Mouse (Mus musculus) kidney, embryonic 15.5 days (tissue): ENCODE data around the gene Etv1. TPM values are rescaled to one million over a fixed set of nuclear protein-coding genes. Genes with fewer than 3 reads are reported as not detected.
A peak's percentile ranks its signal among the peaks of the same experiment; 100 is the strongest.
"Not testable (repeated sequence)": the region's sequence is repeated elsewhere in the genome, so short reads cannot be mapped to it uniquely, and the experiment has no call there.

Experiments used
- ATAC-seq: fragments of 200-750 bp; cut with Nextera tagmentation; replicated peaks from 2 replicates; pipeline ENCODE4 v1.8.0; 2017; ENCODE audit warnings: moderate TSS enrichment; ENCODE audit not compliant: low FRiP score
- H3K27ac ChIP-seq: fragments of 300-500 bp; sonication (generic); 2 replicates; pipeline ENCODE4 v1.5.1; 2015; ENCODE audit warnings: mild to moderate bottlenecking, inconsistent platforms
- H3K27me3 ChIP-seq: fragments of 300-500 bp; sonication (generic); 2 replicates; pipeline ENCODE4 v1.6.1; 2015; ENCODE audit warnings: inconsistent platforms
- H3K36me3 ChIP-seq: fragments of 300-500 bp; sonication (generic); 2 replicates; pipeline ENCODE4 v1.6.1; 2015; ENCODE audit warnings: inconsistent platforms
- H3K4me1 ChIP-seq: fragments of 300-500 bp; sonication (generic); 2 replicates; pipeline ENCODE4 v1.6.1; 2015; ENCODE audit warnings: inconsistent platforms
- H3K4me2 ChIP-seq: fragments of 300-500 bp; sonication (generic); 2 replicates; pipeline ENCODE4 v1.6.1; 2015; ENCODE audit warnings: moderate library complexity, mild to moderate bottlenecking, inconsistent platforms
- H3K4me3 ChIP-seq: fragments of 300-500 bp; sonication (generic); replicated peaks from 2 replicates; pipeline ENCODE4 v1.5.1; 2015; ENCODE audit warnings: mild to moderate bottlenecking, inconsistent platforms
- H3K9ac ChIP-seq: fragments of 300-500 bp; sonication (generic); 2 replicates; pipeline ENCODE4 v1.6.1; 2015; ENCODE audit warnings: mild to moderate bottlenecking, inconsistent platforms
- H3K9me3 ChIP-seq: fragments of 300-500 bp; sonication (generic); replicated peaks from 2 replicates; pipeline ENCODE4 v1.6.1; 2016; ENCODE audit warnings: inconsistent platforms
- WGBS: fragments of 180-500 bp; shearing (Covaris S2); methylation state at CpG from one replicate; pipeline ENCODE4 v1.1.7; 2015; ENCODE audit warnings: mixed read lengths; 5-methylcytosine and 5-hydroxymethylcytosine counted together
- polyA plus RNA-seq: library from polyadenylated mRNA; unstranded; fragments of >200 nt; fragmentation: Nextera tagmentation; extraction: Ambion mirVana; gene quantifications from 2 replicates; pipeline ENCODE4 v1.2.1, GENCODE M21; 2015

The Etv1 gene
- polyA plus RNA-seq, 1 experiment from 2014 or later, result 17.3 TPM

DNA sequence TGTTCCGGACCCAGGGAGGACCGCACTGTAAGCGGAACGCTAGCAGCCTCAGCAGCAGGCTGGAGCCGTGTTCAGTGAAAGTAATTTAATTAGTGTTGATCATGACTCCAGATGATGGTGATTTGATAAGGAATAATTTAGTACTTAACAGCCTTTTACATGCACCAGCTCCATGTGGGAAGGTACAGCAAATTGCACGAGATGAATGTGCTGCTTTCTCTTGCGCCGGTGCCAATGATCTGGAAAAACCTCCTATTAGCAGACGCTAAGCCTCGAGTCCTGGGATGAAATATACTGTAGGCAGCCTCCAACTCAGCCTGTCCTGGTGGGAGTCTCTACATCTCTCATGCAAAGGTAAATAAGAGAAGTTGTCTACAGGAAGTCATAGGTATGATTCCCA lies 45.2 kb downstream of the Etv1 start:
- ATAC-seq, result no peak
- Histone ChIP-seq H3K4me1 (no peaks in the 10 kb centered on the region), H3K9me3 (no peaks in the 10 kb centered on the region), H3K4me2 (no peak overlapping the region), H3K27ac (no peak overlapping the region), H3K27me3 (no peaks in the 10 kb centered on the region), H3K4me3 (no peak overlapping the region), H3K9ac (no peak overlapping the region), H3K36me3 (no peaks in the 10 kb centered on the region)
- WGBS, result 83% methylated on average over 10 of the region's 10 CpGs

DNA sequence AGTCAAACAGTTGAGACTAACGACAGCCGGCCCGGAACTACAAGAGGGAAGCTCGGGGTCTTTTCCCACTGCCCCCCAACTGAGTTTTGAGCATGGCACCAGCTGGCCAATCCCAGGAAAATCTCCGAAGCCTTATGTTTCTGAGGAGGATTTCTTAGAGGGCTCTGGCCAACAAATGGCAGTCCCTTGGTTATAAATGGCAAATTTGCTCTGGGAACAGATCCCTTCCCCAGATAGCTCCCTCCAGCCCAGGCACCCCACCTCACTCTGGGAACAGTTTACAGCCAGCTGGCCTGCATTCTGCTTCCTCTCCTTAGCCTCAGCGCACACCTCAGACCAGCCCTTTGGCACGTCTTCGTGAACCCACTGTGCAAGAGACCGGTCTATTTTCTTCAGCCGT lies 53.8 kb downstream of the Etv1 start:
- H3K9ac ChIP-seq, result no peak overlapping the region
- no peaks in the 10 kb centered on the region for H3K36me3 ChIP-seq
- H3K27ac ChIP-seq, result no peak overlapping the region
- no peak overlapping the region for H3K4me3 ChIP-seq
- H3K27me3 ChIP-seq, result no peaks in the 10 kb centered on the region
- WGBS, result 81% methylated on average over 10 of the region's 10 CpGs
- H3K4me2 ChIP-seq, result no peak overlapping the region
- no peaks in the 10 kb centered on the region for H3K9me3 ChIP-seq
- no peaks in the 10 kb centered on the region for H3K4me1 ChIP-seq
- no peak for ATAC-seq

DNA sequence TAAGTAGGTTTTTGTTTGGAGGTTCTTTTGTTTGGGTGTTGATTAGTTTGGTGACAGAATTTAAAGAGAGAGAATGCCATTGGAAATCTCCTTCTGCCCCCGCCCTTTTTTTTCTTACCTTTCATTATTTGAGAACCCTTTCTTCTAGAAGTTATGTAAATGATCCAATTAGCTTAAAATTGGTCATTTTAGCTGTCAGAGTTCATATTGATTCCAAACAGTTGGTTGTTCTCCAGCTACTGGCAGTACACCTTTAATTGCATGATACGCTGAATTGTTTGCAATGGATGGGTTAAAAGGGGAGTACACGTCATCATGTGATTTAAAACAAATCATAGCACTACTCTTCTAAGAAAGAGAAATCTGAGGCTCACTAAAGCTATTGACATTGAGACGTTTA lies 55.4 kb downstream of the Etv1 start:
- Histone ChIP-seq H3K4me1 (no peaks in the 10 kb centered on the region), H3K4me3 (no peak overlapping the region), H3K36me3 (no peaks in the 10 kb centered on the region), H3K9me3 (no peaks in the 10 kb centered on the region), H3K27me3 (no peaks in the 10 kb centered on the region), H3K27ac (no peak overlapping the region), H3K4me2 (no peak overlapping the region), H3K9ac (no peak overlapping the region)
- no peak for ATAC-seq
- whole genome bisulfite sequencing, result 80% methylated on average over 4 of the region's 4 CpGs

DNA sequence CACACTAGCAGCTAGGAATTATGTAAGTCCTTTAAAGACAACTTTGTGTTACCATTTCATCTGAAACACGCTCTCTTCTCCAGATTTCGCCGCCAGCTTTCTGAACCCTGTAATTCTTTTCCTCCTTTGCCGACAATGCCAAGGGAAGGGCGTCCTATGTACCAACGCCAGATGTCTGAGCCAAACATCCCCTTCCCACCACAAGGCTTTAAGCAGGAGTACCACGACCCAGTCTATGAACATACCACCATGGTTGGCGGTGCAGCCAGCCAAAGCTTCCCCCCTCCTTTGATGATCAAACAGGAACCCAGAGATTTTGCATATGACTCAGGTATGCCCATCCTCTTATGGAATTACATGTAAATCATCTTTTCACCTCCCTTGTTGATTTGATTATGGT lies 55.8 kb downstream of the Etv1 start:
- not testable (repeated sequence) for H3K4me2 ChIP-seq, H3K4me3 ChIP-seq, H3K27ac ChIP-seq, H3K9me3 ChIP-seq, H3K9ac ChIP-seq, H3K36me3 ChIP-seq, H3K27me3 ChIP-seq, ATAC-seq, H3K4me1 ChIP-seq
- 92% methylated on average over 6 of the region's 8 CpGs for WGBS

DNA sequence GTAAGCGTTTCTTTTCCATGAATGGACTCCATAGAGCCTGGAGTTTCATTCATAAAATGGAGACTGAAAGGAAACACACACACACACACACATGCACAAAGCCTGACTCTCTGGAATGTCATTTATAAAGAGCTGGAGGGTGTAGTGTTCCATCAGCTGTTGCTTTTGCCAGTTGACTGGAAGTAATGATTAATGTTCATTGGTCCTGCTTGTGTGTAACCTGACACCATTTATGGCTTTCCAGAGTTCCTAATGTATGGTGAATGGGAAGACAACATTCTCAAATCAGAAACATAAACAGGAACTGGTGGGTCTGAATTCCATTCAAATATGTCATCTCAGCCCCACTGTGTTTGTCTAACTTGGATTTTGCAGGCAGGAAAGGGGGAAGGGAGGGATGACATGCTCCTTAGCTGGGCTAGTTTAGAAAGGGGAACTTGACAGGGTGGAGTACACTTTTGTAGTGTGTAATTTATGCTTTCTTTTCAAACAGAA lies 64.7 kb downstream of the Etv1 start:
- Histone ChIP-seq H3K9ac (no peak overlapping the region), H3K27ac (peak overlapping the region; percentile 41; the same call in 1 of the 2 replicates), H3K9me3 (no peaks in the 10 kb centered on the region), H3K4me2 (no peak overlapping the region), H3K4me3 (no peak overlapping the region), H3K27me3 (no peaks in the 10 kb centered on the region), H3K36me3 (no peaks in the 10 kb centered on the region), H3K4me1 (peaks cover 9% of the 10 kb centered on the region; the same call in 1 of the 2 replicates)
- WGBS, result 14% methylated on average over 1 of the region's 1 CpGs
- peak; percentile 99 for ATAC-seq

DNA sequence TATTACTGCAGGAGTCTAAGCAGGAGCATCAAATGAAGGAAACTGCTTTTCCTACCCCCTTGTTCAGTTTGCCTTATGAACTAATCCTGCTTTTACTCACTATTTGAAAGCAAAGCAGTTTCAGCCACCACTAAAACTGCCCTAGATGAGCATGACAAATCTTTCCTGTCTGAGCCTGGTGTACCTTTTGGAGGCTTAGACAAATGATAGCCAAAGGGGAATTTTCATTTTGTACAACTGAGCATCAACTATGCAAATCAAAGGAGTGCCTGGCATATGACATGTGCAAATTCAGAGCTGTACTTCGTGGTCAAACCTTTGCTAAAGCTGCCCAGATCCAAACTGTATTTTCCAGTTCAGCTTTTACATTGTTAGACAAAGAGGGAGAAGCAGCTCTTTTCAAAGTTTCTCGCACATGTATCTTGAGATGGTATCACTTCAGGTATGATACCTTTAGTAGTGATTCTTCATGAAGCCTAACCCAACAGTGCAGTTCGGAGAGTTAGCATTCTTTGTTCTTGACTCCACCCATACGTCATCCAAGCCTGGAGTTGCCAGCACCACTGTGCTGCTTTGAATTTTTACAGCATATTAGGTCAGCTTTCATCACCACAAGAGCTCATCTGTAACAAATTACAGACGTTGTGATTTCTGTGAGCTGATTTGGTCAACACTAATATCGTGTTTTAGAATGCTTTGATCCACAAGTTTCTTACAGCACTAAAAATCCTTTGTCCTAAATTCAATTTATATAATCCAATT lies 68.5 kb downstream of the Etv1 start:
- ATAC-seq, result no peak
- Histone ChIP-seq H3K9me3 (no peaks in the 10 kb centered on the region), H3K36me3 (no peaks in the 10 kb centered on the region), H3K27ac (no peak overlapping the region), H3K27me3 (no peaks in the 10 kb centered on the region), H3K4me3 (no peak overlapping the region), H3K4me1 (peaks cover 12% of the 10 kb centered on the region), H3K9ac (no peak overlapping the region), H3K4me2 (no peak overlapping the region)
- WGBS, result 80% methylated on average over 6 of the region's 6 CpGs

DNA sequence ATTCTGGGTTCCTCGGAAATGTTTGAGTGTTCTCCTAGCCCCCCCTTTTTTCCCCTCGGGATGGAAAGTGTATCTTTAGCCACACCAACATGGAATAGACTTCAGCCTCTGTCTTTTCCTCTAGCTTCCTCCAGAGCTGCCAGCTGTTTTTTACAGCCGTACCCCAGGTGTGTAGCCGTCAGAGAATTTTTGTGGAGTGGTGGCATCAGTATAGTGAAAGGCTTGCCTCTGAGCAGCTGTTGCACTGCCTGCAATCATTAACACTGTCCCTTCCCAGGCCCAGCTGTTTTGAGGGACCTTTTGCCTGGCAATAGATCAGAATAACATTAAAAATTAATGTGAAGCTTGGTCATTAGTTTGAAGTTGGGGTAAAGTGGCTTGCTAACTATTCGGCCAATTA lies 70.8 kb downstream of the Etv1 start:
- 58% methylated on average over 5 of the region's 5 CpGs for WGBS
- Histone ChIP-seq H3K9me3 (no peaks in the 10 kb centered on the region), H3K36me3 (no peaks in the 10 kb centered on the region), H3K4me1 (peaks cover 3% of the 10 kb centered on the region), H3K9ac (no peak overlapping the region), H3K4me2 (no peak overlapping the region), H3K27ac (no peak overlapping the region), H3K4me3 (no peak overlapping the region), H3K27me3 (no peaks in the 10 kb centered on the region)
- no peak for ATAC-seq

DNA sequence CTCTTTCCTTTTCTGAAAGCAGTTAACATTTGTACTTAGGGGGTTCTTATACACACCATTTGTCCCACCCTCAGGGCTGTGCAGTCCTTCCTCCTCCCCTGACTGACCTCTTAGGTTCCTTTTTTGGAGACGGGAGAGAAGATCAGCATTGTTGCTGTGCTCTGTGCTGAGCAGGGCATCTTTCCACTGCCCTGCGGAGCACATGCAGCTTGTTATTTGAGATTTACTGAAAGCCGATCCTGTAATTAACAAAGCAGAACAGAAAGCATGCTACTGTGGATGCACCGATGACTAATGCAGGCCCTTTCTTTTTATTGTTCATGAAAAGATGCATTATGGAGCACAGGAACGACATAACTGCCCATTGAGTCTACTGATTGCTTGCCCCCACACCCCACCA lies 75.1 kb downstream of the Etv1 start:
- no peak overlapping the region for H3K27ac ChIP-seq
- no peaks in the 10 kb centered on the region for H3K36me3 ChIP-seq
- H3K27me3 ChIP-seq, result no peaks in the 10 kb centered on the region
- no peak overlapping the region for H3K4me3 ChIP-seq
- peaks cover 3% of the 10 kb centered on the region for H3K4me1 ChIP-seq
- WGBS, result 29% methylated on average over 5 of the region's 5 CpGs
- no peak overlapping the region for H3K4me2 ChIP-seq
- no peak overlapping the region for H3K9ac ChIP-seq
- peak; percentile 74 for ATAC-seq
- no peaks in the 10 kb centered on the region for H3K9me3 ChIP-seq

DNA sequence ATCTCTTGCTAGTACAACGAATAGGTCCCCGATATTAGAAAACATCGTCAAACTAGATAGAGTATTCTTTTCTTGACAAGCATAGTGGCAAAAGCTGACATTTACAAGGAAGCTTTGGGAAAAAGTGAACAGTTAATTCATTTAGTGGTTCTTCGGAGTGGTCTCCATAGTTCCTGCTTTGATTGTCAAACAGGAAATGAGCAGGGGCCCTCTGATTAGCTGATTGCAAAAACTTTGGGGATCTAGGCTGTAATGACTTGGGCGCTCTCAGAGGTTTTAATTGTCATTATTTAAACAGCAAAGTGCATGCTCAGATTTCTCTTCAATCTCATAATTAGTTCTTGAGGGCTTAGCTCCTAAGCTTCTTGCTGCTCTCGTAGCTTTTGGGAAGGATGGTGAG lies 75.6 kb downstream of the Etv1 start:
- Histone ChIP-seq H3K36me3 (no peaks in the 10 kb centered on the region), H3K9me3 (no peaks in the 10 kb centered on the region), H3K9ac (no peak overlapping the region), H3K4me3 (no peak overlapping the region), H3K4me2 (no peak overlapping the region), H3K27me3 (no peaks in the 10 kb centered on the region), H3K4me1 (peaks cover 3% of the 10 kb centered on the region), H3K27ac (no peak overlapping the region)
- no peak for ATAC-seq
- 71% methylated on average over 6 of the region's 6 CpGs for WGBS

DNA sequence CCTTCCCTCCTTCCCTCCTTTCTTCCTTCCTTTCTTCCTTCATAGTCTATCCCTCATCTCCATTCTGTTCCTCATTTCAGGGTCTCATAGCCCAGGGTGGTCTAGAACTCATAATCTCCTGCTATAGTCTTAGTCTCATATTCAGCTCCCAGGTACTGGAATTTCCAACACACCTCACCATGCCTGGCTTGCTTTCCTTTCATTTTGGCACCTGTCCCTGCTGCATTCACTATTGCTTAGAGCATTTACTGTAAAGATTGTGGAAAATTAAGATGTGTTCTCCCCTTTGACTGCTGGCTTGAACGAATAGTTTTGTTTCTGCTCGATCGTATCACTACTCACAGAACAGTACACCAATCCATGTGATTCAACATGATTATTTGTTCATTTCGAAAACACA lies 80.5 kb downstream of the Etv1 start:
- Histone ChIP-seq H3K4me1 (no peaks in the 10 kb centered on the region), H3K4me3 (no peak overlapping the region), H3K27me3 (no peaks in the 10 kb centered on the region), H3K36me3 (no peaks in the 10 kb centered on the region), H3K9ac (no peak overlapping the region), H3K4me2 (no peak overlapping the region), H3K9me3 (no peaks in the 10 kb centered on the region), H3K27ac (no peak overlapping the region)
- ATAC-seq, result no peak
- WGBS, result 93% methylated on average over 4 of the region's 4 CpGs

DNA sequence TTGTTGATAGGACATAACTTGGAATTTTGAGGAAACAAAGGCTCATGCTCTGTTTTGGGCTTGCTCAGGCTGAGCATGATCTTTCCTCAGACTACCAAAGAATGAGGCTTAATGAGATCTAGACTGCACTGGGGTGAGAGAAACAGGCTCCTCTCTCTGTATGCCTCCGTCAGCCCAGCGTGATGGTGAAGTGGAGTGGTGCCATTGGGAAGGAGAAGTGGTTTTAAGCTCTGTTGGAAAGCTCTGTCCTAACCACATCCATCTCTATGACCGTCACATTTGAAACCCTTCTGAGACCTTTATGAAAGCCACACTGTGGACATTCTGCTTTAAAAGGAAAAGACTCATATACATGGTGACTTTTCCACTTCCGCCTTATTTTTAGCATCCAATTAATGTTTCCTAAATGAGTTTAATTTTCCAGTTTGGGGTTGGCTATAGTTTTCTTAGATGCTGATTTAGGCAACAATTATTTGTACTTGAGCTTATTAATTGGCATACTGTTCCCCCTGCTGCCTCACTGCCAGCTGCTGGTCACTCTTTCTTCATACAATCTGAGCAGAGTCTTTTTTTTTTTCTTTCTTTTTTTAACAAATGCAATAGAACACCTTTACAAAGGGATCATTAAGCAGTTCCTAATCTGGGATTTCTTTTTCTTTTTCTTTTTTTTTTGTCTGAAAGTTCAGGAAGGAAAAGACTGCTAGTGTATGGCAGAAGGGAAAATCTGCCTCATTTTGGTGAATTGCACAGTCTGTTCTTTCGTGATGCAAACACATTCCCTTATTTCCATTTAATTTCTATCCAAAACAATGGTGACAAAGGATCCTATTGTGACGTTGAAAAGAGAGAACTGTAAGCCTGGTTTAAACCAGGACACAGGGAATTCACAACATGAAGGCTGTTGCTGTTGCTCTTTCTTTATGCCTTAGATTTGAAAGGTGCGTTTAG lies 81.3 kb downstream of the Etv1 start:
- no peaks in the 10 kb centered on the region for H3K4me1 ChIP-seq
- no peaks in the 10 kb centered on the region for H3K36me3 ChIP-seq
- ATAC-seq, result no peak
- H3K27ac ChIP-seq, result no peak overlapping the region
- no peaks in the 10 kb centered on the region for H3K9me3 ChIP-seq
- H3K4me3 ChIP-seq, result no peak overlapping the region
- no peak overlapping the region for H3K9ac ChIP-seq
- 92% methylated on average over 7 of the region's 7 CpGs for WGBS
- no peak overlapping the region for H3K4me2 ChIP-seq
- no peaks in the 10 kb centered on the region for H3K27me3 ChIP-seq

DNA sequence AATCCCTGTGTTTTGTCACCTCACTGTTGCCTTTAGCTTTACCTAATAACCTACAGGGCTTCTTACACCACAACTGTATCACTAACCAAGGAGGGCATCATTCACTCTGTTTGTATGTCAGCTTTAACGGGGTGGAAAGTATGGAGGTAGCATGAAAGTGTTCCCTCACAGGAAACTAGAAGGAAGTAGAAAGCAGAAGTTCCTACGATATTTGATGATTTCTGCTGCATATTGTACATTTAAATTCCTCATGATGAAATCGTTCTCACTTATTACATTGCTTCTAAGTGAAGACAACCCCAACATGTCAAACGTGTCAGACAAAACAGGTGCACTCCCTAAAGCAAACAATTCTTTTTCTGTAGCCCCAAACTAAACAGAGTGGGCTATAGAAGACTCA lies 84.2 kb downstream of the Etv1 start:
- Histone ChIP-seq H3K9me3 (no peaks in the 10 kb centered on the region), H3K4me1 (no peaks in the 10 kb centered on the region), H3K4me2 (no peak overlapping the region), H3K27ac (no peak overlapping the region), H3K36me3 (no peaks in the 10 kb centered on the region), H3K4me3 (no peak overlapping the region), H3K9ac (no peak overlapping the region), H3K27me3 (no peaks in the 10 kb centered on the region)
- WGBS, result 65% methylated on average over 4 of the region's 4 CpGs
- ATAC-seq, result no peak
